ENCODE assay signal across 16 mouse cellular contexts in genomic region chr9:102917532-102918129, GRCm38 (mm10).
A peak's percentile ranks its signal among the peaks of the same experiment; 100 is the strongest.
DNase-seq lines count a peak whose midpoint lies in the region; ATAC-seq and TF ChIP-seq lines count a peak whose summit lies in the region.
"Had no signal": no experiment of that assay in that cellular context is flagged by ENCODE, and none has a peak within 500 bp of the region (broad histone marks: within the 10 kb centered on the region; RNA-seq: fewer than 3 reads in every experiment).

No protein-coding gene starts in this region.

- no peak overlapping the region for H3K4me2 ChIP-seq in lung, postnatal 0 days (replicated peaks; ENCODE audit: low read depth, low read length)
- H3K4me2 ChIP-seq: limb, embryonic 12.5 days; neural tube, embryonic 13.5 days had no signal

- TF ChIP-seq EP300 in lung, postnatal 0 days (IDR thresholded peaks at IDR 0.05) = no peak

- TF ChIP-seq CTCF in lung, postnatal 0 days (IDR thresholded peaks at IDR 0.05) = peak; percentile 43

- peak; percentile 19 for DNase-seq in embryo, embryonic 10.5 days (ENCODE audit: low spot score)
- DNase-seq in embryo, embryonic 10 days (ENCODE audit: low spot score) = no peak
- peak; percentile 13 for DNase-seq in kidney, adult 18-20 months
- no peak for DNase-seq in kidney, postnatal 25 days
- peak; percentile 43 for DNase-seq in lung, postnatal 0 days (ENCODE audit: low spot score)
- DNase-seq in lung, postnatal 4 days = no peak
- DNase-seq in right cerebral cortex, adult 18-20 months = no peak
- no peak for DNase-seq in cerebellum, adult 11-12 months
- DNase-seq: cerebellum, adult 18-20 months; thymus, adult 2 months had no signal

- H3K4me3 ChIP-seq in lung, postnatal 0 days (ENCODE audit: low read depth, low read length) = no peak overlapping the region
- H3K4me3 ChIP-seq: erythroblast, embryonic 14.5 days; left cerebral cortex, adult 2 months; limb, embryonic 12.5 days; megakaryocyte, embryonic 14.5 days; neural tube, embryonic 13.5 days had no signal

- no peak for ATAC-seq in lung, postnatal 0 days
- ATAC-seq: forebrain, embryonic 16.5 days had no signal

- no peak overlapping the region for H3K9ac ChIP-seq in lung, postnatal 0 days (replicated peaks; ENCODE audit: low read depth)
- H3K9ac ChIP-seq: limb, embryonic 12.5 days; neural tube, embryonic 13.5 days had no signal

- H3K27ac ChIP-seq in lung, postnatal 0 days (ENCODE audit: low read length) = no peak overlapping the region
- H3K27ac ChIP-seq: left cerebral cortex, adult 2 months; limb, embryonic 12.5 days; neural tube, embryonic 13.5 days had no signal

- H3K27me3 ChIP-seq in lung, postnatal 0 days (replicated peaks; ENCODE audit: insufficient read depth, low read length) = no peaks in the 10 kb centered on the region
- H3K27me3 ChIP-seq: limb, embryonic 12.5 days; neural tube, embryonic 13.5 days had no signal

- H3K36me3 ChIP-seq in lung, postnatal 0 days (ENCODE audit: insufficient read depth, low read length) = no peaks in the 10 kb centered on the region

- peaks cover 10% of the 10 kb centered on the region; the same call in 1 of the 2 replicates for H3K4me1 ChIP-seq in lung, postnatal 0 days (ENCODE audit: insufficient read depth, low read depth, low read length)
- H3K4me1 ChIP-seq: limb, embryonic 12.5 days; megakaryocyte, embryonic 14.5 days; neural tube, embryonic 13.5 days had no signal

- WGBS in lung, postnatal 0 days = 74% methylated on average over 8 of the region's 8 CpGs

- H3K9me3 ChIP-seq in lung, postnatal 0 days (ENCODE audit: low read length) = no peaks in the 10 kb centered on the region
- H3K9me3 ChIP-seq: limb, embryonic 12.5 days; neural tube, embryonic 13.5 days had no signal

Comparison
In these comparisons a context has a peak if more than half of its experiments do, and no peak if none do; other contexts are left out.
1. DNase-seq: peak in embryo, embryonic 10.5 days (single experiment), kidney, adult 18-20 months (single experiment) and lung, postnatal 0 days (single experiment); none in embryo, embryonic 10 days (single experiment), kidney, postnatal 25 days (0 of 2), lung, postnatal 4 days (0 of 2), right cerebral cortex, adult 18-20 months (single experiment) and cerebellum, adult 11-12 months (single experiment).